Mouse (Mus musculus) hindbrain, embryonic 10.5 days (tissue): ENCODE results near the gene Gm11099. TPM values are rescaled to one million over a fixed set of nuclear protein-coding genes. Genes with fewer than 3 reads are reported as not detected.

Experiments used
- DNase-seq: peaks from one replicate; pipeline ENCODE4 v3.0.0-alpha.2; 2017; ENCODE audit warnings: low spot score
- H3K27ac ChIP-seq: fragments of 300-500 bp; sonication (generic); 2 replicates; pipeline ENCODE4 v1.5.1; 2016; ENCODE audit warnings: mild to moderate bottlenecking, moderate library complexity
- H3K27me3 ChIP-seq: fragments of 300-500 bp; sonication (generic); 2 replicates; pipeline ENCODE4 v1.6.1; 2016; ENCODE audit warnings: mild to moderate bottlenecking; ENCODE audit not compliant: poor library complexity, insufficient read depth, severe bottlenecking
- H3K36me3 ChIP-seq: fragments of 300-500 bp; sonication (generic); 2 replicates; pipeline ENCODE4 v1.6.1; 2016; ENCODE audit warnings: mild to moderate bottlenecking, moderate library complexity
- H3K4me1 ChIP-seq: fragments of 300-500 bp; sonication (generic); replicated peaks from 2 replicates; pipeline ENCODE4 v1.6.1; 2016; ENCODE audit warnings: mild to moderate bottlenecking
- H3K4me3 ChIP-seq: fragments of 300-500 bp; sonication (generic); 2 replicates; pipeline ENCODE4 v1.5.1; 2016; ENCODE audit warnings: mild to moderate bottlenecking, moderate library complexity
- H3K9me3 ChIP-seq: fragments of 300-500 bp; sonication (generic); 2 replicates; pipeline ENCODE4 v1.6.1; 2016; ENCODE audit warnings: mild to moderate bottlenecking, moderate library complexity
- WGBS: fragments of 180-500 bp; shearing (Covaris S2); methylation state at CpG from one replicate; pipeline ENCODE4 v1.1.7; 2016; 5-methylcytosine and 5-hydroxymethylcytosine counted together
- polyA plus RNA-seq: library from polyadenylated mRNA; unstranded; fragments of >200 nt; fragmentation: Nextera tagmentation; extraction: Ambion mirVana; gene quantifications from 2 replicates; pipeline ENCODE4 v1.2.1, GENCODE M21; 2016

Gene Gm11099
- polyA plus RNA-seq, 1 experiment from 2014 or later, result not detected

- no peaks in the 10 kb centered on the region for H3K36me3 ChIP-seq
- no peaks in the 10 kb centered on the region for H3K27me3 ChIP-seq
- no peak for DNase-seq
- H3K4me3 ChIP-seq, result no peak overlapping the region
- WGBS, result 47% methylated on average over 4 of the region's 4 CpGs
- no peak overlapping the region for H3K27ac ChIP-seq
- no peaks in the 10 kb centered on the region for H3K9me3 ChIP-seq
- no peaks in the 10 kb centered on the region for H3K4me1 ChIP-seq
Observed at GRCm38 (mm10) chr2:58918351-58918750, 59.1 kb downstream of the Gm11099 start.

GRCm38 (mm10) chr2:58925551-58925950 lies 66.3 kb downstream of the Gm11099 start:
- no peak for DNase-seq
- H3K36me3 ChIP-seq, result no peaks in the 10 kb centered on the region
- WGBS, result 95% methylated on average over 2 of the region's 2 CpGs

GRCm38 (mm10) chr2:58941361-58941760 lies 82.1 kb downstream of the Gm11099 start:
- DNase-seq, result no peak
- Histone ChIP-seq H3K9me3 (no peaks in the 10 kb centered on the region), H3K36me3 (no peaks in the 10 kb centered on the region), H3K4me3 (no peak overlapping the region), H3K27ac (no peak overlapping the region), H3K4me1 (no peaks in the 10 kb centered on the region), H3K27me3 (no peaks in the 10 kb centered on the region)
- WGBS, result 83% methylated on average over 4 of the region's 4 CpGs

More at GRCm38 (mm10) chr2:58925551-58925950, 66.3 kb downstream of the Gm11099 start:
- no peak overlapping the region for H3K4me3 ChIP-seq
- H3K9me3 ChIP-seq, result no peaks in the 10 kb centered on the region
- no peak overlapping the region for H3K27ac ChIP-seq
- no peaks in the 10 kb centered on the region for H3K27me3 ChIP-seq
- H3K4me1 ChIP-seq, result no peaks in the 10 kb centered on the region

GRCm38 (mm10) chr2:58948796-58949195 lies 89.6 kb downstream of the Gm11099 start:
- no peaks in the 10 kb centered on the region for H3K4me1 ChIP-seq
- 60% methylated on average over 7 of the region's 7 CpGs for WGBS
- H3K36me3 ChIP-seq, result no peaks in the 10 kb centered on the region
- no peaks in the 10 kb centered on the region for H3K27me3 ChIP-seq
- DNase-seq, result no peak
- H3K4me3 ChIP-seq, result no peak overlapping the region
- no peak overlapping the region for H3K27ac ChIP-seq
- no peaks in the 10 kb centered on the region for H3K9me3 ChIP-seq

GRCm38 (mm10) chr2:58952101-58952500 lies 92.9 kb downstream of the Gm11099 start:
- H3K9me3 ChIP-seq, result no peaks in the 10 kb centered on the region
- H3K27me3 ChIP-seq, result no peaks in the 10 kb centered on the region
- WGBS, result 93% methylated on average over 3 of the region's 3 CpGs
- H3K27ac ChIP-seq, result no peak overlapping the region
- no peak for DNase-seq
- peaks cover 12% of the 10 kb centered on the region for H3K4me1 ChIP-seq
- no peak overlapping the region for H3K4me3 ChIP-seq
- no peaks in the 10 kb centered on the region for H3K36me3 ChIP-seq

- peaks cover 4% of the 10 kb centered on the region; the same call in 1 of the 2 replicates for H3K27me3 ChIP-seq
- H3K9me3 ChIP-seq, result no peaks in the 10 kb centered on the region
- H3K27ac ChIP-seq, result no peak overlapping the region; the same call in 1 of the 2 replicates
- 43% methylated on average over 2 of the region's 2 CpGs for WGBS
- no peaks in the 10 kb centered on the region for H3K36me3 ChIP-seq
- DNase-seq, result no peak
- no peak overlapping the region for H3K4me3 ChIP-seq
- peaks cover 20% of the 10 kb centered on the region for H3K4me1 ChIP-seq
Observed at GRCm38 (mm10) chr2:58956351-58956750, 97.1 kb downstream of the Gm11099 start.

GRCm38 (mm10) chr2:58956770-58957300 lies 97.6 kb downstream of the Gm11099 start:
- H3K4me1 ChIP-seq, result peaks cover 20% of the 10 kb centered on the region
- H3K36me3 ChIP-seq, result no peaks in the 10 kb centered on the region
- no peak for DNase-seq
- WGBS, result 24% methylated on average over 2 of the region's 2 CpGs
- no peak overlapping the region; the same call in 1 of the 2 replicates for H3K27ac ChIP-seq
- no peak overlapping the region; the same call in 1 of the 2 replicates for H3K4me3 ChIP-seq
- no peaks in the 10 kb centered on the region for H3K9me3 ChIP-seq
- H3K27me3 ChIP-seq, result peaks cover 4% of the 10 kb centered on the region; the same call in 1 of the 2 replicates
